Mouse (Mus musculus): Measurements from ENCODE around the gene Qprt. TPM values are rescaled to one million over a fixed set of nuclear protein-coding genes. Genes with fewer than 3 reads are reported as not detected.
A peak's percentile ranks its signal among the peaks of the same experiment; 100 is the strongest.
"Not testable (repeated sequence)": the region's sequence is repeated elsewhere in the genome, so short reads cannot be mapped to it uniquely, and the experiment has no call there.

The Qprt gene
- polyA plus RNA-seq, 1 experiment from 2014 or later: 0.67 TPM

DNA sequence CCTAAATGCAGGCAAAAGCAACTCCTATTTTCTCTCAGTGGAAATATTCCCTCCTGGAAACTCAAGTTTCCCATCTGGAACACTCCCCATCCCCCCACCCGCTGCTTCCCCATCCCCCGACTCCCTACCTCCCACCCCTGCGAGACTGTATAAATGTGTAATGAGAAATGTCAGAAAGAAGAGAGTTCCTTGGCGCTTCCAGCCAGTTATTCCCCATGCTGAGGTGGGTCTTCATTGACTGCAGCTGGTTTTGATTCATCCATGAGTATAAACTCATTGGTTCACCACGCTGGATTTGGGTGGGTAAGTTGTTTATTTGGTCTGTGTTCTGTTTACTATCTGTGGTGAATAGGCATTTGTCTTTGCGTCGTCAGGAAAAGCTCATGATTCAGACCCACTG, 25.6 kb downstream of the Qprt start:
- Histone ChIP-seq H3K36me3 (ENCODE audit: control insufficient read depth, insufficient read depth, low read length) (no peaks in the 10 kb centered on the region), H3K9ac (replicated peaks; ENCODE audit: low read length) (no peak overlapping the region), H3K27me3 (ENCODE audit: control insufficient read depth, insufficient read depth, low read length) (no peaks in the 10 kb centered on the region), H3K9me3 (ENCODE audit: control insufficient read depth, low read length) (no peaks in the 10 kb centered on the region), H3K4me1 (ENCODE audit: control insufficient read depth, insufficient read depth, low read length) (no peaks in the 10 kb centered on the region), H3K27ac (replicated peaks; ENCODE audit: low read depth, low read length) (no peak overlapping the region), H3K4me2 (ENCODE audit: low read length) (no peak overlapping the region), H3K4me3 (replicated peaks; ENCODE audit: low read depth, low read length) (no peak overlapping the region)
- 76% methylated on average over 7 of the region's 7 CpGs for WGBS
- no peak for DNase-seq
- ATAC-seq (ENCODE audit: low FRiP score, low TSS enrichment): no peak

DNA sequence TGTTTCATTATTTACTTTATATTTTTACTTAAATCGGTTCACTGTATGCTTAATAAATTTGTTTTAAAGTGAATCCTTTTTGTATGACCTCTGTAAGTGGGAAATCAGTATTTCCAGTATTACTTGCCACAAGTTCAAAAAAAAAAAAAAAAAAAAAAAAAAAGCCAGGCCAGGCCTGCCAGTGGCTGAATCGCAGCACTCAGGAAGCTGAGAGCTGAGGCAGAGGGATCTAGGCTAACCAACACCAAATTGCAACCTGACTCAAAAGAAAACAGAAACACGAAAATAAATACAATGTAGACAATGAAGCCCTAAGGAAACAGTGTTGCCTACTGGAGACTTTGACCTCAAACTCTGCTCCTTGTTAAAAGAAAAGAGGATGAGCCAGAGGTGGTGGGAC, 28.1 kb downstream of the Qprt start:
- Histone ChIP-seq H3K4me2 (ENCODE audit: low read length) (no peak overlapping the region), H3K27me3 (ENCODE audit: control insufficient read depth, insufficient read depth, low read length) (no peaks in the 10 kb centered on the region), H3K9ac (replicated peaks; ENCODE audit: low read length) (no peak overlapping the region), H3K36me3 (ENCODE audit: control insufficient read depth, insufficient read depth, low read length) (no peaks in the 10 kb centered on the region), H3K4me1 (ENCODE audit: control insufficient read depth, insufficient read depth, low read length) (0 out of 2 replicates have a peak, but pooled peaks cover 3% of the 10 kb centered on the region), H3K4me3 (replicated peaks; ENCODE audit: low read depth, low read length) (no peak overlapping the region), H3K9me3 (ENCODE audit: control insufficient read depth, low read length) (no peaks in the 10 kb centered on the region), H3K27ac (replicated peaks; ENCODE audit: low read depth, low read length) (no peak overlapping the region)
- ATAC-seq (ENCODE audit: low FRiP score, low TSS enrichment) (no peak), DNase-seq (no peak)
- 81% methylated on average over 3 of the region's 3 CpGs for WGBS

DNA sequence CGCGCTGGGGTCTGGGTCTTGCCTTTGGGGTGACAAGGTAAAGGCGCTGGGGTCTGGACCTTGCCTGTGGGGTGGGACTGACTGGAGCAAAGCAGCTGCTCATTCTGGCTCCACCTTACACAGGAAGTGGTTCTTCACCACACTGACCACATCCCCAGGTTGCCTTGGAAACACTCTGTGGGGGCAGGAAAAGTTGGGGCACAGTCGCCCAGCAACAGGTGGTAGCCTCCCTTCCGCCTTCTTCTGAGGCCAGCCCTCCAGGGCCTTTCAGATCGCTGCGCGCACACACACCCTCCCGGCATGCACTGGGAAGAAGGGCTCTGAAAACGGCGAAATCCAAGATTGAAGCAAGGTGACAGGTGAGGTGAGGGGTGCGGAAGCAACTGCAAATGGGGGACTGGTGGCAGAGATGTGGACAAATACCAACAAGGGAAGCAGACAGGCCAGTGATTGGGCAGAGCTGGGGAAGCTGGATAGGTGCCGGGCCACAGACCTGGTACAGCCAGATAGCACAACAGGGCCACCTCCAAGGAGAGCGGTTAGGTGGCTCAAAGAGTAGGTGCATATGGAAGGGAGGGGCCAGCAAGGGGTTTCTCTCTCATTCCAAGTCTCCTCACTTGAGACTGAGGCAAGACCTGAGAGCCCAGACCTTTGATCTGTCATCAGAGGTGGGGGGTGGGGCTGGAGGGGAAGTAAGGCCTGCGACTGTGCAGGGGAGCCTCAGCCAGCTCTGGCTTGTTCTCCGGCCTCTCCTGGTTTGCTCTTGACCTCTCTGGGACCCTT, 30.7 kb downstream of the Qprt start, which contains the start of gene AI467606:
TSS of gene AI467606 (plus strand) at position 246 of the 783 bp plus-strand sequence.
- DNase-seq (no peak), ATAC-seq (ENCODE audit: low FRiP score, low TSS enrichment) (no peak)
- Histone ChIP-seq H3K27ac (replicated peaks; ENCODE audit: low read depth, low read length) (no peak within 1 kb of the TSS), H3K4me1 (ENCODE audit: control insufficient read depth, insufficient read depth, low read length) (0 out of 2 replicates have a peak, but pooled peaks cover 4% of the 10 kb centered on the region), H3K9me3 (ENCODE audit: control insufficient read depth, low read length) (no peaks in the 10 kb centered on the region), H3K4me3 (replicated peaks; ENCODE audit: low read depth, low read length) (no peak within 1 kb of the TSS), H3K27me3 (ENCODE audit: control insufficient read depth, insufficient read depth, low read length) (no peaks in the 10 kb centered on the region), H3K4me2 (ENCODE audit: low read length) (no peak within 1 kb of the TSS), H3K9ac (replicated peaks; ENCODE audit: low read length) (no peak within 1 kb of the TSS), H3K36me3 (ENCODE audit: control insufficient read depth, insufficient read depth, low read length) (no peaks in the 10 kb centered on the region)
- 75% methylated on average over 16 of the region's 16 CpGs for WGBS

DNA sequence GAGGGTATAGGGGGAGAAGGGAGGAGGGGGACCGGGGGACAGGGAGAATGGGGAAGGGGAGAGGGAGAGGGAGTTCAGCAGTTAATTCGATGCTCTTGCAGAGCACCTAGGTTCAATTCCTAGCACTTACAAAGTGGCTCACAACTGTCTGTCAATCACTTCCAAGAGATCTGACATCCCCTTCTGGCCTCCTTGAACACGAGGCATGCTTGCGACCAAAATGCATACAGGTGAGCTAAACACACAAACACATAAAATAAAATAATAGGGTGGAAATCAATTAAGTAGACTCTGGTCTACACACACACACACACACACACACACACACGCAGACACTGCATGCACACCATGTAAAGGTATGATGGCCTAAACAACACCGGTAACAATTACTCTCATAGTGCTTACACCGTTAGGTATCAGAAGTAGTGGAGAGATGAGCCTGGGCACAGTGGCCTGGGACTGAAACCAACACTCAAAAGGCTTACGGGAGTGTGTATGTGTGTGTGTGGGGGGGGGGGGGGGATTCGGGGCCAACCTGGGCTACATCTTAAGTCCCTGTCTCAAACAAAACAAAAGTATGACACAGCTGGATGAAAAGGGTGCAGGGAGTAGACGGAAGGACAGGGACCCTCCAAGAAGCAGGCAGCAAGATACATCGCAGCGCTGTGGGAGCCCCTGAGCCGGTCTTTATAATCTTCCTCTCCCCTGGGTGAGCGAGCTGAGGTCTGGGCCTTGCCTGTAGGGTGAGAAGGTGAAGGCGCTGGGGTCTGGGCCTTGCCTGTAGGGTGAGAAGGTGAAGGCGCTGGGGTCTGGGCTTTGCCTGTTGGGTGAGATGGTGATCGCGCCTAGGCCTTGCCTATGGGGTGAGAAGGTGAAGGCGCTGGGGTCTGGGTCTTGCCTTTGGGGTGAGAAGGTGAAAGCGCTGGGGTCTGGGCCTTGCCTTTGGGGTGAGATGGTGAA, 31.6 kb downstream of the Qprt start:
- no peaks in the 10 kb centered on the region for H3K36me3 ChIP-seq (ENCODE audit: control insufficient read depth, insufficient read depth, low read length)
- 0 out of 2 replicates have a peak, but pooled peaks cover 4% of the 10 kb centered on the region for H3K4me1 ChIP-seq (ENCODE audit: control insufficient read depth, insufficient read depth, low read length)
- no peak overlapping the region for H3K4me2 ChIP-seq (ENCODE audit: low read length)
- no peak overlapping the region for H3K9ac ChIP-seq (replicated peaks; ENCODE audit: low read length)
- H3K27me3 ChIP-seq (ENCODE audit: control insufficient read depth, insufficient read depth, low read length): no peaks in the 10 kb centered on the region
- no peak overlapping the region for H3K4me3 ChIP-seq (replicated peaks; ENCODE audit: low read depth, low read length)
- WGBS: 88% methylated on average over 20 of the region's 20 CpGs
- no peak overlapping the region for H3K27ac ChIP-seq (replicated peaks; ENCODE audit: low read depth, low read length)
- DNase-seq (no peak), ATAC-seq (ENCODE audit: low FRiP score, low TSS enrichment) (no peak)
- H3K9me3 ChIP-seq (ENCODE audit: control insufficient read depth, low read length): no peaks in the 10 kb centered on the region

DNA sequence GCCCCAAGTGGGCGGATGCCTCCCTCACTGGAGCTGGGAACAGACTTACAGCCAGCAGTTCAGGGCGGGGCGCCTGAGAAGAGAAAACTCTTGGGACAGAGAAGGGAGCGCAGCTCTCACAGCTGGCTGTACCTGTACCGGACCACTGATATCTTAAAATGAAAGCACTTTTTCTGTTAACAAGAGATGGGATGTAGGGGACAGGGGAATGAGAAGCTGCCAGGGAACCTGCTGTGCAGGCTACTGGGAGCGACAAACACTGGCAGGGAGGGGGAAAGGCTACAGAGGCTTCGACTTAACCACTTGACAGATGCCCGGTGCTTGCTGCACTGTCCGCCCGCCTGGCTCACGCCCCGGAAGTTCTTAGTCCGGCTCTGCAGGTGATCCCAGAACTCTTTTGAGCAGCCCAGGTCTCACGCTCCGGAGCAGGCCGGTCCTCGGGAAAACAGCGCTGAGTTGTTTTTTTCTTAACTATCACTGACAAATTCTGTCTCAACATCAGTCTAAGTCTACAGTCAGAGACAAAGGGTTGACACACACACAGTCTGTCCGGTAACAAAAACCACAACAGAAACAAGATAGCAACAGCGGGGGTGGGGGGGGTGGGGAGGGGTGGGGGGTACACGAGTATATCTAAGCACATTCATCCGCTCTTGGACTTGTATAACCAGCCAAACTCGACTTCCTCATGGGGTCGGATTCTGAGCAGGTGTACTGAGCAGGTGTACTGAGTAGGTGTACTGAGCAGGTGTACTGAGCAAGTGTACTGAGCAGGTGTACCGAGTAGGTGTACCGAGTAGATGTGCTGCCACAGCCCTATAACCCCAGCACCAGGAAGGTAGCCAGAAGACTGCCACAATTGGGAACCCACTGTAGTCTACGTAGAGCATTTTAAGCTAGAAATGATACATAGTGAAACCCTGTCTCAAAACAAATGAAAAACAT, 32.9 kb downstream of the Qprt start:
- peak overlapping the region; percentile 47 for H3K4me2 ChIP-seq (ENCODE audit: low read length)
- ATAC-seq (ENCODE audit: low FRiP score, low TSS enrichment) (no peak), DNase-seq (peak; percentile 22)
- 0 out of 2 replicates have a peak, but pooled peaks cover 4% of the 10 kb centered on the region for H3K4me1 ChIP-seq (ENCODE audit: control insufficient read depth, insufficient read depth, low read length)
- H3K27me3 ChIP-seq (ENCODE audit: control insufficient read depth, insufficient read depth, low read length): no peaks in the 10 kb centered on the region
- 0 out of 2 replicates have a peak overlapping the region, but pooled peaks have one; percentile 12 for H3K9ac ChIP-seq (replicated peaks; ENCODE audit: low read length)
- no peaks in the 10 kb centered on the region for H3K9me3 ChIP-seq (ENCODE audit: control insufficient read depth, low read length)
- no peak overlapping the region for H3K4me3 ChIP-seq (replicated peaks; ENCODE audit: low read depth, low read length)
- 23% methylated on average over 27 of the region's 27 CpGs for WGBS
- H3K27ac ChIP-seq (replicated peaks; ENCODE audit: low read depth, low read length): no peak overlapping the region
- no peaks in the 10 kb centered on the region for H3K36me3 ChIP-seq (ENCODE audit: control insufficient read depth, insufficient read depth, low read length)

DNA sequence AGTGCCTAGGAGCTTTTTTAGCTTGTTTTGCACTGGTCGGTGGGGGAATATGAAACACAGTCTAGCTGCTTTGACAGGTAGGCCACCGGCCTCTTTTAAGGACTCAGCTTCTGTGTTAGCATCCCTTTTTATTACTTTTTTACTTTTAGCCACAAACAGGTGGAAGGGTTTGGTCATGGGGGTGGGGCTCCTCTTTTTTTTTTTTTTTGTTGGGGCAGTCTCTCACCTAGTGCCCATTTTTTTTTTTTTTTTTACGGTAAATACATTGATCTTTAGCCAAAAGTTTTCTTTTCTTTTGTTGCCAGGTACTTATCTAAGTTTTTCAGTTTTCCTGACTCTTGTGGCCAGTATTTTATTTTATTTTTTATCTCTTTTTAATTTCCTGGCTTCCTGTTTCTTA, 33.9 kb downstream of the Qprt start:
- ATAC-seq (ENCODE audit: low FRiP score, low TSS enrichment) (no peak), DNase-seq (no peak)
- no peaks in the 10 kb centered on the region for H3K9me3 ChIP-seq (ENCODE audit: control insufficient read depth, low read length)
- no peaks in the 10 kb centered on the region for H3K36me3 ChIP-seq (ENCODE audit: control insufficient read depth, insufficient read depth, low read length)
- WGBS: 97% methylated on average over 3 of the region's 3 CpGs
- no peak overlapping the region for H3K4me2 ChIP-seq (ENCODE audit: low read length)
- no peak overlapping the region for H3K9ac ChIP-seq (replicated peaks; ENCODE audit: low read length)
- 0 out of 2 replicates have a peak, but pooled peaks cover 4% of the 10 kb centered on the region for H3K4me1 ChIP-seq (ENCODE audit: control insufficient read depth, insufficient read depth, low read length)
- no peak overlapping the region for H3K27ac ChIP-seq (replicated peaks; ENCODE audit: low read depth, low read length)
- H3K27me3 ChIP-seq (ENCODE audit: control insufficient read depth, insufficient read depth, low read length): no peaks in the 10 kb centered on the region
- H3K4me3 ChIP-seq (replicated peaks; ENCODE audit: low read depth, low read length): no peak overlapping the region

DNA sequence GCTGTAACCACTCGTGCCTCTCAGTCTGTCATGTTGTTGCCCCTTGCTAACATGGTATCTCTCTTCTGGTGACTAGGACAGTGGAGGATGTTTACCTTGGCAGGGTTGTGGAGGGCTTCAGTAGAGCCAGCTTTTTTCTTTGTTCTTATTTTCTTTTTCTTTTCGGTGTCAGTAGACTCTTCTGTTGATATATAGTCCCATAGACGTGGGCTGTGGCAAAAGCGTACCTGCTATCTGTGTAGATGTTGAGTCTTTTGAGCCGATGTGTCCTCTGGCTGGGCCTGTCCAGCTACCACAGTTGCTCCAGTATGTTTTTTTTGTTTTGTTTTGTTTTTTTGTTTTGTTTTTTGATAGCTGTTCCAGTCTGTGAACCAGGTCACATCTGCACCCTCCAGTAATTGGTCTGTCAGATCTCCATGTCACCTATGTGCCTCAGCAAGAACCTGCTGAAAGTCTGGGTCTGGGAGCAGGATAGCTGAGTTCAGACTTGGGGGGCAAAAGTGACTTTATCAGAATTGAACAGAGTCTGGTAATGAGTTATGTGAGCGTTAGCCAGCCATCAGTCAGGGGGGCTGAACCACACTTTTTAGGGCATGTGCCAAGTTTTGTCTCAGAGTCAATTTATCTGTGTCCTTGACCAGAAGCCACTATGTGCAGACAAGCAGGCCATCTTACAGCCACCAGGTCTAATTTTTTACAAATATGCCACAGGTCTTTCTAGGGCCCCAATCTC, 34.6 kb downstream of the Qprt start, which contains the start of gene Zg16:
TSS of gene Zg16 (minus strand) at position 51 of the 733 bp plus-strand sequence.
- H3K4me3 ChIP-seq (replicated peaks; ENCODE audit: low read depth, low read length); H3K4me1 ChIP-seq (ENCODE audit: control insufficient read depth, insufficient read depth, low read length); H3K9me3 ChIP-seq (ENCODE audit: control insufficient read depth, low read length); DNase-seq; H3K36me3 ChIP-seq (ENCODE audit: control insufficient read depth, insufficient read depth, low read length); H3K27ac ChIP-seq (replicated peaks; ENCODE audit: low read depth, low read length); H3K27me3 ChIP-seq (ENCODE audit: control insufficient read depth, insufficient read depth, low read length); H3K4me2 ChIP-seq (ENCODE audit: low read length); H3K9ac ChIP-seq (replicated peaks; ENCODE audit: low read length); ATAC-seq (ENCODE audit: low FRiP score, low TSS enrichment): not testable (repeated sequence)
- WGBS: 86% methylated on average over 6 of the region's 6 CpGs

All from midbrain, embryonic 14.5 days (tissue).